Mouse (Mus musculus) left cerebral cortex, adult 11 months (tissue): ENCODE results near the gene Gse1.

ENCODE experiments used
- DNase-seq: peaks from one replicate; pipeline ENCODE4 v3.0.0; 2022; ENCODE audit warnings: low spot score

Gene Gse1

GRCm38 (mm10) chr8:120376847-120377802, 148.9 kb downstream of the Gse1 start:
- DNase-seq = no peak

- DNase-seq = no peak
These were observed 149.5 kb downstream of the Gse1 start for GRCm38 (mm10) chr8:120377803-120378189.

GRCm38 (mm10) chr8:120378306-120378705, 150.1 kb downstream of the Gse1 start:
- no peak for DNase-seq

- DNase-seq = no peak
These were observed 150.8 kb downstream of the Gse1 start for GRCm38 (mm10) chr8:120379015-120379414.

GRCm38 (mm10) chr8:120381865-120382264, 153.6 kb downstream of the Gse1 start:
- no peak for DNase-seq

GRCm38 (mm10) chr8:120382436-120383203, 154.4 kb downstream of the Gse1 start:
- DNase-seq = peak; percentile 86

GRCm38 (mm10) chr8:120383204-120383560, 154.9 kb downstream of the Gse1 start:
- no peak for DNase-seq

GRCm38 (mm10) chr8:120383713-120384112, 155.5 kb downstream of the Gse1 start:
- no peak for DNase-seq

- no peak for DNase-seq
These were observed 156.5 kb downstream of the Gse1 start for GRCm38 (mm10) chr8:120384745-120385144.

GRCm38 (mm10) chr8:120388246-120388645, 160.0 kb downstream of the Gse1 start:
- DNase-seq = no peak

- DNase-seq = no peak
These were observed 162.3 kb downstream of the Gse1 start for GRCm38 (mm10) chr8:120390598-120390997.

GRCm38 (mm10) chr8:120391856-120392255, 163.6 kb downstream of the Gse1 start:
- no peak for DNase-seq

- no peak for DNase-seq
These were observed 164.8 kb downstream of the Gse1 start for GRCm38 (mm10) chr8:120393085-120393484.

- DNase-seq = no peak
These were observed 165.6 kb downstream of the Gse1 start for GRCm38 (mm10) chr8:120393871-120394275.

GRCm38 (mm10) chr8:120395892-120396291, 167.6 kb downstream of the Gse1 start:
- no peak for DNase-seq

GRCm38 (mm10) chr8:120396756-120397155, 168.5 kb downstream of the Gse1 start:
- DNase-seq = no peak

GRCm38 (mm10) chr8:120397444-120398411, 169.5 kb downstream of the Gse1 start:
- DNase-seq = no peak

- no peak for DNase-seq
These were observed 171.1 kb downstream of the Gse1 start for GRCm38 (mm10) chr8:120399212-120399934.

GRCm38 (mm10) chr8:120401216-120401615, 173.0 kb downstream of the Gse1 start:
- no peak for DNase-seq

- no peak for DNase-seq
These were observed 173.5 kb downstream of the Gse1 start for GRCm38 (mm10) chr8:120401712-120402111.

- no peak for DNase-seq
These were observed 175.5 kb downstream of the Gse1 start for GRCm38 (mm10) chr8:120403606-120404269.
